Mouse (Mus musculus): ENCODE measurements around the gene Psma3. TPM values are rescaled to one million over a fixed set of nuclear protein-coding genes. Genes with fewer than 3 reads are reported as not detected.

The Psma3 gene
- polyA plus RNA-seq, 1 experiment from 2014 or later = 582 TPM

- no peak for ATAC-seq (ENCODE audit: low read depth)
- Histone ChIP-seq H3K9me3 (ENCODE audit: control insufficient read depth, low read length) (no peaks in the 10 kb centered on the region), H3K4me3 (ENCODE audit: low read length) (no peak overlapping the region), H3K9ac (ENCODE audit: low read length) (no peak overlapping the region), H3K4me2 (ENCODE audit: low read depth, low read length) (no peak overlapping the region), H3K36me3 (ENCODE audit: control insufficient read depth, insufficient read depth, low read length) (peaks cover 18% of the 10 kb centered on the region), H3K27ac (ENCODE audit: low read length) (no peak overlapping the region), H3K27me3 (ENCODE audit: control insufficient read depth, insufficient read depth, low read depth, low read length) (no peaks in the 10 kb centered on the region), H3K4me1 (replicated peaks; ENCODE audit: control insufficient read depth, insufficient read depth, low read length) (no peaks in the 10 kb centered on the region)
- 84% methylated on average over 8 of the region's 8 CpGs for WGBS
These were observed 55.8 kb downstream of the Psma3 start for GRCm38 (mm10) chr12:71030260-71030659.

- no peak overlapping the region for H3K27ac ChIP-seq (ENCODE audit: low read length)
- no peak overlapping the region for H3K4me2 ChIP-seq (ENCODE audit: low read depth, low read length)
- H3K4me1 ChIP-seq (replicated peaks; ENCODE audit: control insufficient read depth, insufficient read depth, low read length) = no peaks in the 10 kb centered on the region
- H3K36me3 ChIP-seq (ENCODE audit: control insufficient read depth, insufficient read depth, low read length) = peaks cover 14% of the 10 kb centered on the region
- WGBS = 92% methylated on average over 5 of the region's 5 CpGs
- H3K27me3 ChIP-seq (ENCODE audit: control insufficient read depth, insufficient read depth, low read depth, low read length) = no peaks in the 10 kb centered on the region
- H3K4me3 ChIP-seq (ENCODE audit: low read length) = no peak overlapping the region
- no peak for ATAC-seq (ENCODE audit: low read depth)
- no peaks in the 10 kb centered on the region for H3K9me3 ChIP-seq (ENCODE audit: control insufficient read depth, low read length)
- H3K9ac ChIP-seq (ENCODE audit: low read length) = no peak overlapping the region
These were observed 56.3 kb downstream of the Psma3 start for GRCm38 (mm10) chr12:71030722-71031121.

GRCm38 (mm10) chr12:71035826-71036225, 61.4 kb downstream of the Psma3 start:
- H3K27ac ChIP-seq (ENCODE audit: low read length) = no peak overlapping the region
- no peak for ATAC-seq (ENCODE audit: low read depth)
- H3K4me1 ChIP-seq (replicated peaks; ENCODE audit: control insufficient read depth, insufficient read depth, low read length) = no peaks in the 10 kb centered on the region
- no peaks in the 10 kb centered on the region for H3K9me3 ChIP-seq (ENCODE audit: control insufficient read depth, low read length)
- no peak overlapping the region for H3K4me3 ChIP-seq (ENCODE audit: low read length)
- 91% methylated on average over 4 of the region's 4 CpGs for WGBS
- H3K4me2 ChIP-seq (ENCODE audit: low read depth, low read length) = no peak overlapping the region
- no peak overlapping the region for H3K9ac ChIP-seq (ENCODE audit: low read length)
- H3K27me3 ChIP-seq (ENCODE audit: control insufficient read depth, insufficient read depth, low read depth, low read length) = no peaks in the 10 kb centered on the region
- peaks cover 30% of the 10 kb centered on the region for H3K36me3 ChIP-seq (ENCODE audit: control insufficient read depth, insufficient read depth, low read length)

GRCm38 (mm10) chr12:71036729-71037404, 62.4 kb downstream of the Psma3 start:
- ATAC-seq (ENCODE audit: low read depth) = no peak
- Histone ChIP-seq H3K27ac (ENCODE audit: low read length) (no peak overlapping the region), H3K9ac (ENCODE audit: low read length) (no peak overlapping the region), H3K4me3 (ENCODE audit: low read length) (no peak overlapping the region), H3K4me2 (ENCODE audit: low read depth, low read length) (no peak overlapping the region), H3K4me1 (replicated peaks; ENCODE audit: control insufficient read depth, insufficient read depth, low read length) (no peaks in the 10 kb centered on the region), H3K9me3 (ENCODE audit: control insufficient read depth, low read length) (no peaks in the 10 kb centered on the region), H3K27me3 (ENCODE audit: control insufficient read depth, insufficient read depth, low read depth, low read length) (no peaks in the 10 kb centered on the region), H3K36me3 (ENCODE audit: control insufficient read depth, insufficient read depth, low read length) (peaks cover 30% of the 10 kb centered on the region)
- 89% methylated on average over 12 of the region's 12 CpGs for WGBS

GRCm38 (mm10) chr12:71040462-71040861, 66.0 kb downstream of the Psma3 start:
- H3K9me3 ChIP-seq (ENCODE audit: control insufficient read depth, low read length) = no peaks in the 10 kb centered on the region
- H3K36me3 ChIP-seq (ENCODE audit: control insufficient read depth, insufficient read depth, low read length) = peaks cover 39% of the 10 kb centered on the region
- H3K4me2 ChIP-seq (ENCODE audit: low read depth, low read length) = no peak overlapping the region
- H3K9ac ChIP-seq (ENCODE audit: low read length) = no peak overlapping the region
- no peaks in the 10 kb centered on the region for H3K27me3 ChIP-seq (ENCODE audit: control insufficient read depth, insufficient read depth, low read depth, low read length)
- no peak overlapping the region for H3K4me3 ChIP-seq (ENCODE audit: low read length)
- H3K27ac ChIP-seq (ENCODE audit: low read length) = no peak overlapping the region
- WGBS = 74% methylated on average over 7 of the region's 7 CpGs
- no peak for ATAC-seq (ENCODE audit: low read depth)
- no peaks in the 10 kb centered on the region for H3K4me1 ChIP-seq (replicated peaks; ENCODE audit: control insufficient read depth, insufficient read depth, low read length)

- no peak overlapping the region for H3K4me3 ChIP-seq (ENCODE audit: low read length)
- WGBS = 88% methylated on average over 1 of the region's 1 CpGs
- H3K36me3 ChIP-seq (ENCODE audit: control insufficient read depth, insufficient read depth, low read length) = peaks cover 42% of the 10 kb centered on the region
- no peak overlapping the region for H3K4me2 ChIP-seq (ENCODE audit: low read depth, low read length)
- no peaks in the 10 kb centered on the region for H3K9me3 ChIP-seq (ENCODE audit: control insufficient read depth, low read length)
- peaks cover under 1% of the 10 kb centered on the region for H3K4me1 ChIP-seq (replicated peaks; ENCODE audit: control insufficient read depth, insufficient read depth, low read length)
- ATAC-seq (ENCODE audit: low read depth) = no peak
- no peak overlapping the region for H3K27ac ChIP-seq (ENCODE audit: low read length)
- no peak overlapping the region for H3K9ac ChIP-seq (ENCODE audit: low read length)
- no peaks in the 10 kb centered on the region for H3K27me3 ChIP-seq (ENCODE audit: control insufficient read depth, insufficient read depth, low read depth, low read length)
These were observed 68.0 kb downstream of the Psma3 start for GRCm38 (mm10) chr12:71042451-71042850.

- Histone ChIP-seq H3K4me2 (ENCODE audit: low read depth, low read length) (no peak overlapping the region), H3K4me1 (replicated peaks; ENCODE audit: control insufficient read depth, insufficient read depth, low read length) (peaks cover 8% of the 10 kb centered on the region), H3K27me3 (ENCODE audit: control insufficient read depth, insufficient read depth, low read depth, low read length) (no peaks in the 10 kb centered on the region), H3K36me3 (ENCODE audit: control insufficient read depth, insufficient read depth, low read length) (peaks cover 36% of the 10 kb centered on the region), H3K9me3 (ENCODE audit: control insufficient read depth, low read length) (no peaks in the 10 kb centered on the region), H3K27ac (ENCODE audit: low read length) (no peak overlapping the region), H3K4me3 (ENCODE audit: low read length) (no peak overlapping the region), H3K9ac (ENCODE audit: low read length) (no peak overlapping the region)
- ATAC-seq (ENCODE audit: low read depth) = no peak
- WGBS = 89% methylated on average over 3 of the region's 3 CpGs
These were observed 69.2 kb downstream of the Psma3 start for GRCm38 (mm10) chr12:71043571-71043970.

- H3K4me3 ChIP-seq (ENCODE audit: low read length) = no peak overlapping the region
- H3K27ac ChIP-seq (ENCODE audit: low read length) = no peak overlapping the region
- no peak overlapping the region for H3K4me2 ChIP-seq (ENCODE audit: low read depth, low read length)
- peaks cover 9% of the 10 kb centered on the region for H3K4me1 ChIP-seq (replicated peaks; ENCODE audit: control insufficient read depth, insufficient read depth, low read length)
- 87% methylated on average over 2 of the region's 2 CpGs for WGBS
- H3K9me3 ChIP-seq (ENCODE audit: control insufficient read depth, low read length) = no peaks in the 10 kb centered on the region
- peaks cover 34% of the 10 kb centered on the region for H3K36me3 ChIP-seq (ENCODE audit: control insufficient read depth, insufficient read depth, low read length)
- no peak overlapping the region for H3K9ac ChIP-seq (ENCODE audit: low read length)
- H3K27me3 ChIP-seq (ENCODE audit: control insufficient read depth, insufficient read depth, low read depth, low read length) = no peaks in the 10 kb centered on the region
- no peak for ATAC-seq (ENCODE audit: low read depth)
These were observed 70.1 kb downstream of the Psma3 start for GRCm38 (mm10) chr12:71044488-71044887.
